Mouse (Mus musculus) neural tube, embryonic 12.5 days (tissue): ENCODE measurements around the gene Mrgpra2a. TPM values are rescaled to one million over a fixed set of nuclear protein-coding genes. Genes with fewer than 3 reads are reported as not detected.
"Not testable (repeated sequence)": the region's sequence is repeated elsewhere in the genome, so short reads cannot be mapped to it uniquely, and the experiment has no call there.

ENCODE experiments used
- ATAC-seq: fragments of 200-750 bp; cut with Nextera tagmentation; 2 replicates; pipeline ENCODE4 v1.8.0; 2017; ENCODE audit warnings: low read depth, mild to moderate bottlenecking, moderate TSS enrichment, moderate library complexity; ENCODE audit not compliant: low FRiP score
- H3K27ac ChIP-seq: fragments of 300-500 bp; sonication (generic); 2 replicates; pipeline ENCODE4 v1.5.1; 2016
- H3K27me3 ChIP-seq: fragments of 300-500 bp; sonication (generic); replicated peaks from 2 replicates; pipeline ENCODE4 v1.6.1; 2016; ENCODE audit warnings: mild to moderate bottlenecking
- H3K36me3 ChIP-seq: fragments of 300-500 bp; sonication (generic); 2 replicates; pipeline ENCODE4 v1.6.1; 2016; ENCODE audit warnings: mild to moderate bottlenecking
- H3K4me1 ChIP-seq: fragments of 300-500 bp; sonication (generic); 2 replicates; pipeline ENCODE4 v1.6.1; 2016
- H3K4me2 ChIP-seq: fragments of 300-500 bp; sonication (generic); replicated peaks from 2 replicates; pipeline ENCODE4 v1.6.1; 2016; ENCODE audit warnings: mild to moderate bottlenecking
- H3K4me3 ChIP-seq: fragments of 300-500 bp; sonication (generic); 2 replicates; pipeline ENCODE4 v1.5.1; 2016
- H3K9ac ChIP-seq: fragments of 300-500 bp; sonication (generic); 2 replicates; pipeline ENCODE4 v1.6.1; 2016; ENCODE audit warnings: mild to moderate bottlenecking
- H3K9me3 ChIP-seq: fragments of 300-500 bp; sonication (generic); 2 replicates; pipeline ENCODE4 v1.6.1; 2016; ENCODE audit warnings: mild to moderate bottlenecking
- WGBS: fragments of 180-500 bp; shearing (Covaris S2); methylation state at CpG from one replicate; pipeline ENCODE4 v1.1.7; 2016; 5-methylcytosine and 5-hydroxymethylcytosine counted together
- polyA plus RNA-seq: library from polyadenylated mRNA; unstranded; fragments of >200 nt; fragmentation: Nextera tagmentation; extraction: Ambion mirVana; gene quantifications from 2 replicates; pipeline ENCODE4 v1.2.1, GENCODE M21; 2016

Mrgpra2a gene
- not detected in 2 replicates for polyA plus RNA-seq

DNA sequence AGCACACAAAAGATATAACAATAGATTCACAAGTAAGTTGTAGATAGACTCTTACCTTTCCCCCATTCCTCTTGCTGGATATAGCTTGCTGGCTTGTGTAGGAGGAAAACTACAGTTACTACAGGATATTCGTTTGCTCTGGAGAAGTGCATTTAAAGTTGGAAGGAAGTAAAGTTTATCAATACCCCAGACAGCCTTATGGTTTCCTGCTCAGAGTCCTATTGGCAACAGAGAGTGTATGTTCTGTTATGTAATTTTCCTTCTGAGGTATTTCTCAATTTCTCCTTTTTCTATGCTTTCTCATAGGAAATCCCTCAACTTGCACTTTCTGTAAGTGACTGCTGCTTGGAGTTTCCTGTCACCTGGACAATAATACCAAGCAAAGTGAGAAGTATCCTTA lies at the start of gene Mrgpra2a:
Mrgpra2a (minus strand) TSS at position 125 of the 400 bp plus-strand sequence.
- H3K27ac ChIP-seq, H3K4me3 ChIP-seq, H3K27me3 ChIP-seq, H3K9me3 ChIP-seq, H3K36me3 ChIP-seq, H3K9ac ChIP-seq, H3K4me1 ChIP-seq, ATAC-seq, H3K4me2 ChIP-seq: not testable (repeated sequence)
- WGBS: no CpG with 5 or more reads among the region's 1 CpGs

DNA sequence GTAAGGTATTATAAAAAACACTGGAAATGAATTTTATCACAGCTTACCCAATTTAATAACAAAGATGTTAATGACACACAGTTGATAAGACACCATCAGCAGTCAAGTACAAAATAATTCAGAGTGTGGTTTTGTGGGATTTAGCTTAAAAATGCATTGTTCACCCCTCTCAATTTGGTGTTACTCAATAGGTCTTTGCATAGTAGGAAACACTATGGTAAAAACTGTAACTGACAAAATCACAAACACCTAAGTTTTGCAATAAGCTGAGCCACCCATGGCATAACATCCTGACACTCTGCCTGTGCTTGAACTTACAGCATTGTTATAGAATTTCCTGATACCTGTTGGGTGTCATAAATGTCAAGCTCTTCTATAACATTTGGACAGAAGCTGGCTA lies 39.3 kb upstream of the Mrgpra2a start:
- not testable (repeated sequence) for H3K27me3 ChIP-seq, H3K4me3 ChIP-seq, H3K9ac ChIP-seq, H3K4me2 ChIP-seq, H3K9me3 ChIP-seq, H3K27ac ChIP-seq, ATAC-seq, H3K4me1 ChIP-seq, H3K36me3 ChIP-seq

DNA sequence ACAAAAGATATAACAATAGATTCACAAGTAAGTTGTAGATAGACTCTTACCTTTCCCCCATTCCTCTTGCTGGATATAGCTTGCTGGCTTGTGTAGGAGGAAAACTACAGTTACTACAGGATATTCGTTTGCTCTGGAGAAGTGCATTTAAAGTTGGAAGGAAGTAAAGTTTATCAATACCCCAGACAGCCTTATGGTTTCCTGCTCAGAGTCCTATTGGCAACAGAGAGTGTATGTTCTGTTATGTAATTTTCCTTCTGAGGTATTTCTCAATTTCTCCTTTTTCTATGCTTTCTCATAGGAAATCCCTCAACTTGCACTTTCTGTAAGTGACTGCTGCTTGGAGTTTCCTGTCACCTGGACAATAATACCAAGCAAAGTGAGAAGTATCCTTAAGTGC lies 37.5 kb upstream of the Mrgpra2a start:
- not testable (repeated sequence) for H3K4me1 ChIP-seq, H3K36me3 ChIP-seq, H3K27me3 ChIP-seq, H3K27ac ChIP-seq, H3K9ac ChIP-seq, H3K4me3 ChIP-seq, H3K9me3 ChIP-seq, ATAC-seq, H3K4me2 ChIP-seq
- WGBS: no CpG with 5 or more reads among the region's 1 CpGs

DNA sequence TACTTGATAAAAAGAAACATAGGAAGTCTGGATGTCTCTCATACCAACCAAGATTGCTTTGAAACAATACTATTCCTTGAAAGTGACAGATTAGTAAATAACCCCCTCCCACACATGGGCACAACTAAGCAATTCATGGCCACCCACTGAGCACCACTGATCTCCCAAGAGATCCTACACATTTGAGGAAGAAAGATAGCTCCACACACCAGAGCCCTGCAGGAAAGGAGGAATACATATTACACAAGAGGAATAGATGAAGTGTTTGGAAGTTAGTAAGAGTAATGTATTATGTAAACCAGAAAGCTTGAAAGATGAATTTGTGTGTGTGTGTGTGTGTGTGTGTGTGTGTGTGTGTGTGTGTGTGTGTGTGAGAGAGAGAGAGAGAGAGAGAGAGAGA lies 31.2 kb upstream of the Mrgpra2a start:
- H3K27ac ChIP-seq, H3K27me3 ChIP-seq, H3K4me1 ChIP-seq, H3K4me2 ChIP-seq, ATAC-seq, H3K9me3 ChIP-seq, H3K36me3 ChIP-seq, H3K9ac ChIP-seq, H3K4me3 ChIP-seq: not testable (repeated sequence)

DNA sequence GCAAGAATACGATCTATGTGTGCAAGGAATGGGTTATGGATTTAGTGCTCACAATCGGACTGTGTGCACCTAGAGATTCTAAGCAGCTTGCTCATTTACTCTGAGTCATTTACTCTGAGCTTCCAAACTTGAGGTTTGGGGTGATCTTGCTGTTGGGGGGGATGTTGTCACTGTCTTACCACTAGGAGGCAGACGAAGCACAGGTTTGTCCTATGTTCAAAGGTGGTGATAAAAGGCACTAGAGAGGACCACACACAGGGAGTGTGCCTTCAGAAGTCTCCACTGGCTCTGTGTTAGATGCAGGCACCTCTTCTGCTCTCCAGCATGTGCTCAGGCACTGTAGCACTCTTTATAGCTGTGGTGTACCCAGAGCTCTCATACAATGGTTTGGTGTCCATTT lies 22.0 kb upstream of the Mrgpra2a start:
- H3K4me1 ChIP-seq, H3K9ac ChIP-seq, H3K4me2 ChIP-seq, H3K36me3 ChIP-seq, H3K4me3 ChIP-seq, H3K27me3 ChIP-seq, H3K27ac ChIP-seq, ATAC-seq, H3K9me3 ChIP-seq: not testable (repeated sequence)
- 53% methylated on average over 2 of the region's 3 CpGs for WGBS

DNA sequence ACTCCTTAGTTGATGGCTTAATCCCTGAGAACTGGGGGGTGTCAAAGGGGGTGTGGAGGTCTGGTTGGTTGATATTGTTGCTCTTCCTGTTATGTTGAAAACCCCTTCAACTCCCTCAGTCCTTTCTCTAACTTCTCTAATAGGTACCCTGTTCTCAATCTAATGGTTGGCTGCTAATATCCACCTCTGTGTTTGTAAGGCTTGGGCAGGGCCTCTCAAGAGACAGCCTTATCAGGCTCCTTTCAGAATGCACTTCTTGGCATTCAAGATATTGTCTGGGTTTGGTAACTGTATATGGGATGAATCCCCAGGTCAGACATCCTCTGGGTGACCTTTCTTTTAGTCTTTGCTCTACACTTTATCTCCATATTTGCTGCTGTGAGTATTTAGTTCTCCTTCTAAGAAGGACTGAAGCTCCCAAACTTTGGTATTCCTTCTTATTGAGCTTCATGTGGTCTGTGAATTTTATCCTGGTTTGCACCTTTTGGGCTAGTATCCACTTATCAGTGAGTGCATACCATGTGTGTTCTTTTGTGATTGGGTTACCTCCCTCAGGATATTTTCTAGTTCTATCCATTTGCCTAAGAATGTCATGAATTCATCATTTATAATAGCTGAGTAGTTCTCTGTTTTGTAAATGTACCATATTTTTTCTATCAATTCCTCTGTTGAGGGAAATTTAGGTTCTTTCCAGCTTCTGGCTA lies 13.5 kb upstream of the Mrgpra2a start:
- not testable (repeated sequence) for H3K27ac ChIP-seq, ATAC-seq, H3K9me3 ChIP-seq, H3K27me3 ChIP-seq, H3K4me3 ChIP-seq, H3K4me1 ChIP-seq, H3K9ac ChIP-seq, H3K36me3 ChIP-seq, H3K4me2 ChIP-seq

DNA sequence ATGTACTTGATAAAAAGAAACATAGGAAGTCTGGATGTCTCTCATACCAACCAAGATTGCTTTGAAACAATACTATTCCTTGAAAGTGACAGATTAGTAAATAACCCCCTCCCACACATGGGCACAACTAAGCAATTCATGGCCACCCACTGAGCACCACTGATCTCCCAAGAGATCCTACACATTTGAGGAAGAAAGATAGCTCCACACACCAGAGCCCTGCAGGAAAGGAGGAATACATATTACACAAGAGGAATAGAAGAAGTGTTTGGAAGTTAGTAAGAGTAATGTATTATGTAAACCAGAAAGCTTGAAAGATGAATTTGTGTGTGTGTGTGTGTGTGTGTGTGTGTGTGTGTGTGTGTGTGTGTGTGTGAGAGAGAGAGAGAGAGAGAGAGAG lies 6.2 kb downstream of the Mrgpra2a start:
- H3K27ac ChIP-seq, H3K36me3 ChIP-seq, H3K4me1 ChIP-seq, H3K4me2 ChIP-seq, H3K9ac ChIP-seq, H3K9me3 ChIP-seq, ATAC-seq, H3K4me3 ChIP-seq, H3K27me3 ChIP-seq: not testable (repeated sequence)

DNA sequence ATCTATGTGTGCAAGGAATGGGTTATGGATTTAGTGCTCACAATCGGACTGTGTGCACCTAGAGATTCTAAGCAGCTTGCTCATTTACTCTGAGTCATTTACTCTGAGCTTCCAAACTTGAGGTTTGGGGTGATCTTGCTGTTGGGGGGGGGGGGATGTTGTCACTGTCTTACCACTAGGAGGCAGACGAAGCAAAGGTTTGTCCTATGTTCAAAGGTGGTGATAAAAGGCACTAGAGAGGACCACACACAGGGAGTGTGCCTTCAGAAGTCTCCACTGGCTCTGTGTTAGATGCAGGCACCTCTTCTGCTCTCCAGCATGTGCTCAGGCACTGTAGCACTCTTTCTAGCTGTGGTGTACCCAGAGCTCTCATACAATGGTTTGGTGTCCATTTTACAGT lies 15.5 kb downstream of the Mrgpra2a start:
- not testable (repeated sequence) for H3K4me1 ChIP-seq, H3K27ac ChIP-seq, H3K9me3 ChIP-seq, ATAC-seq, H3K4me2 ChIP-seq, H3K4me3 ChIP-seq, H3K36me3 ChIP-seq, H3K9ac ChIP-seq, H3K27me3 ChIP-seq
- WGBS: 28% methylated on average over 1 of the region's 2 CpGs

DNA sequence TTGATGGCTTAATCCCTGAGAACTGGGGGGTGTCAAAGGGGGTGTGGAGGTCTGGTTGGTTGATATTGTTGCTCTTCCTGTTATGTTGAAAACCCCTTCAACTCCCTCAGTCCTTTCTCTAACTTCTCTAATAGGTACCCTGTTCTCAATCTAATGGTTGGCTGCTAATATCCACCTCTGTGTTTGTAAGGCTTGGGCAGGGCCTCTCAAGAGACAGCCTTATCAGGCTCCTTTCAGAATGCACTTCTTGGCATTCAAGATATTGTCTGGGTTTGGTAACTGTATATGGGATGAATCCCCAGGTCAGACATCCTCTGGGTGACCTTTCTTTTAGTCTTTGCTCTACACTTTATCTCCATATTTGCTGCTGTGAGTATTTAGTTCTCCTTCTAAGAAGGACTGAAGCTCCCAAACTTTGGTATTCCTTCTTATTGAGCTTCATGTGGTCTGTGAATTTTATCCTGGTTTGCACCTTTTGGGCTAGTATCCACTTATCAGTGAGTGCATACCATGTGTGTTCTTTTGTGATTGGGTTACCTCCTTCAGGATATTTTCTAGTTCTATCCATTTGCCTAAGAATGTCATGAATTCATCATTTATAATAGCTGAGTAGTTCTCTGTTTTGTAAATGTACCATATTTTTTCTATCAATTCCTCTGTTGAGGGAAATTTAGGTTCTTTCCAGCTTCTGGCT lies 24.0 kb downstream of the Mrgpra2a start:
- H3K9me3 ChIP-seq, H3K4me2 ChIP-seq, H3K36me3 ChIP-seq, ATAC-seq, H3K27me3 ChIP-seq, H3K9ac ChIP-seq, H3K27ac ChIP-seq, H3K4me3 ChIP-seq, H3K4me1 ChIP-seq: not testable (repeated sequence)

DNA sequence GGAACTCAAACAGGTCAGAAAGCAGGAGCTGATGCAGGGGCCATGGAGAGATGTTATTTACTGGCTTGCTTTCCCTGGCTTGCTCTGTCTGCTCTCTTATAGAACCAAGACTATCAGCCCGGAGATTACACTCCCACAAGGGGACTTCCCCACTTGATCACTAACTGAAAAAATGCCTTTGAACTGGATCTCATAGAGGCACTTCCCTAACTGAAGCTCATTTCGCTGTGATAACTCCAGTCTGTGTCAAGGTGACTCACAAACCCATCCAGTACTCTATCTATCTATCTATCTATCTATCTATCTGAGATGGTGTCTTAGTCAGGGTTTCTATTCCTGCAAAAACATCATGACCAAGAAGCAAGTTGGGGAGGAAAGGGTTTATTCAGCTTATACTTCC lies 41.3 kb downstream of the Mrgpra2a start:
- Histone ChIP-seq H3K9ac (no peak overlapping the region), H3K27ac (no peak overlapping the region), H3K4me3 (no peak overlapping the region), H3K4me1 (no peaks in the 10 kb centered on the region), H3K36me3 (no peaks in the 10 kb centered on the region), H3K4me2 (no peak overlapping the region), H3K9me3 (peaks cover 21% of the 10 kb centered on the region; the same call in 1 of the 2 replicates), H3K27me3 (no peaks in the 10 kb centered on the region)
- 67% methylated on average over 2 of the region's 2 CpGs for WGBS
- no peak for ATAC-seq

DNA sequence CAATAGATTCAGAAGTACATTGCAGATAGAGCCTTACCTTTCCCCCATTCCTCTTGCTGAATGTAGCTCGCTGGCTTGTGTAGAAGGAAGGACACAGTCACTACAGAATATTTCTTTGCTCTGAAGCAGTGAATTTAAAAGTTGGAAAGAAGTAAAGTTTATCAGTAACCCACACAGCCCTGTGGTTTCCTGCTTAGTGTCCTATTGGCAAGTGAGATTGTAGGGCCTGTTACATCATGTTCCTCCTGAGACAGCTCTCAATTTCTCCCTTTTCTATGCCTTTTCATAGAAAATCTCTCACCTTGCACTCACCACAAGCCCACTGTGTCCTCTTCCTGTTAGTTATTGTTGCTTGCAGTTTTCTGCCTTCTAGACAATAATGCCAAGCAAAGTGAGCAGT lies 42.4 kb downstream of the Mrgpra2a start:
- H3K36me3 ChIP-seq: no peaks in the 10 kb centered on the region
- H3K9me3 ChIP-seq: peaks cover 21% of the 10 kb centered on the region; the same call in 1 of the 2 replicates
- WGBS: 51% methylated on average over 1 of the region's 1 CpGs
- no peak overlapping the region for H3K9ac ChIP-seq
- H3K27ac ChIP-seq: no peak overlapping the region
- no peak overlapping the region for H3K4me3 ChIP-seq
- H3K27me3 ChIP-seq: no peaks in the 10 kb centered on the region
- no peak overlapping the region for H3K4me2 ChIP-seq
- H3K4me1 ChIP-seq: no peaks in the 10 kb centered on the region
- no peak for ATAC-seq

DNA sequence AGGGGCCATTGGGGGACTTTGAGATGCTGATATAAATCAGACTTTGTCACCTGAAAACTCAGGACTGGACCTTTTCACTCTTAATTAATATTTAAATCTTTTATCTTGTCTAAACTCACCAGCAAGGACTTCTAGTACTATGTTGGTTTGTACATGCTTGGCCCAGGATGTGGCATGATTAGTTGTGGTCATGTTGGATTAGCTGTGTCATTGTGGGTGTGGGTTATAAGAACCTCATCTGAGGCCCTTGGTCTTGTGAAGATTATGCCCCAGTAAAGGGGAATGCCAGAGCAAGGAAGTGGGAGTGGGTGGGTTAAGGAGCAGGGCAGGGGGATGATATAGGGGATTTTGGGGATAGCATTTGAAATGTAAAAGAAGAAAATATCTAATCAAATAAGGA lies 50.8 kb downstream of the Mrgpra2a start:
- no peak overlapping the region for H3K4me3 ChIP-seq
- no peaks in the 10 kb centered on the region for H3K27me3 ChIP-seq
- H3K27ac ChIP-seq: no peak overlapping the region
- H3K4me2 ChIP-seq: no peak overlapping the region
- H3K36me3 ChIP-seq: no peaks in the 10 kb centered on the region
- peaks cover 9% of the 10 kb centered on the region; the same call in 1 of the 2 replicates for H3K9me3 ChIP-seq
- H3K9ac ChIP-seq: no peak overlapping the region
- H3K4me1 ChIP-seq: no peaks in the 10 kb centered on the region
- no peak for ATAC-seq
